Mouse (Mus musculus): ENCODE measurements around the gene Ldlrad3.

DNA sequence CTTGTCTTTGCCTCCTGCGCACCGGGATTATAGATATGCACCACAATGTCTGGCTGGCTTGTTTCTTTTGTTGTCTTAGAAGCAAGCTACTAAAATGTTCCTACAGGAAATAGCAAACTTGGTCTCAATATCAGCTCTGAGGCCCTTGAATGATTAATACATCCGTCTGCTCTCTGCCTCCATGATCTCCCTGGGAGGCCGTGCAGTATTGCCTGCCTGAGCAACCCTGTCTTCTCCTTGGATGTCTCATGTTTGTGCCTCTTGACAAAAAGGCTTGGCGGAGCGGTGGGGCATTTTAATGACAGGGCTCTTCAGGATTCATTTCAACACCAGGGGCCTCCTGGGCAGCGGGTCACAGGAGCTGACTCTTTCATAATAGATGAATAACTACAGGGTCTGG, 219.0 kb downstream of the Ldlrad3 start:
- TF ChIP-seq CTCF (conservative IDR thresholded peaks at IDR 0.05; ENCODE audit: insufficient read depth, insufficient read length, low read depth, low read length) (no peak), POLR2A (IDR thresholded peaks at IDR 0.05; ENCODE audit: low read depth, low read length) (no peak)

All from kidney, adult 2 months (tissue).